Mouse (Mus musculus): ENCODE data around the gene Rab4a.

Gene Rab4a

DNA sequence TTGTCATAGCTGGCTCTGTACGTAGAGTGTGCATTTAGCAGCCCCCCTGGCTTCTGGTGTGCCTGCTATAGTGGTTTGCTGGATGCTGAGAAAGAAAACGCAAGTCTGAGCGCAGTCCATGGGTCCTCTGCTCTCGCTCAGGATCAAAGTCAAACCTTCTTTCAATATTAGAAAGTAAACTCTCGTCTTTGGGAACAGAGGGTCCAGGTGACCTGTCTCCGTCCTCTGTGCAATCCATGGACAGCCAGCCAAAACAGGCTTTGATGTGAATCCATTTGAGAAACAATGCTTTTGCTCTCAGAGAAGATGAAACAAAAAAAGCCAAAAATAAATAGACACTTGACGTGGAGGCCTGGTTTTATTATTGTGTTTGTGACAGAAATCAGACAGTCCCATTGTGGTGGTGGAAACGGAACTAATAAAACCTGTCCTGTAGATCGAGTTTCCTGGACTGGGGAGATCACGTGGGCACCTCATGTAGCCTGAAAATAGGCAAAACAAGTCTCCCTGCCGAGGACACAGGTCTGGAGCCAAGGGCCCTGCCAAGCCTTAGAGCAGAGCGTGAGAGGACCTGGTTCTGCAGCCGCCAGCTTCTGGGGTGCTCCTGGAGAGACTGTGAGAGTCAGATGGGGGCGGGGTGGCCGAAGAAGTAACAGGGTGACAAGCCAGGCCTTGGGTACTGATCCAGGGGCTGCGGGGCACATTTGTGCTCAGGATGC lies 7.5 kb downstream of the Rab4a start:
- no peak for DNase-seq (ENCODE audit: low read depth, low spot score)

DNA sequence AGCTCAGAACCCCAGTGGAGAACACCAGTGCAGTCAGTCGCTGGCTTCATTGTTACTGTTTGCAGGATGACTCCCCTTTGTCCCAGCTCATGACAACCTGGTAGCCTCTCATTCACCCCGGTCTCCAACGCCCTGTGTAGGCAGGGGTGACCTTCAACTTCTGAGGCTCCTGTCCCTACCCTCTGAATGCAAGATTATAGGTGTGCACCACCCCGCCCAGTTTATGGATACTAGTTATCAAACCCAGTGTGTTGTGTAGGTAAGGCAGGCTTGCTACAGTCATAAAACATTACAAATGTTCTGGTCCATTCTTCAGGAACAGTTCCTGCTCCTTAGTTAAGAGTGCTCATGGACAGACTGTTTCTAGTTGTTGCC lies 8.1 kb downstream of the Rab4a start:
- no peak for DNase-seq (ENCODE audit: low read depth, low spot score)

DNA sequence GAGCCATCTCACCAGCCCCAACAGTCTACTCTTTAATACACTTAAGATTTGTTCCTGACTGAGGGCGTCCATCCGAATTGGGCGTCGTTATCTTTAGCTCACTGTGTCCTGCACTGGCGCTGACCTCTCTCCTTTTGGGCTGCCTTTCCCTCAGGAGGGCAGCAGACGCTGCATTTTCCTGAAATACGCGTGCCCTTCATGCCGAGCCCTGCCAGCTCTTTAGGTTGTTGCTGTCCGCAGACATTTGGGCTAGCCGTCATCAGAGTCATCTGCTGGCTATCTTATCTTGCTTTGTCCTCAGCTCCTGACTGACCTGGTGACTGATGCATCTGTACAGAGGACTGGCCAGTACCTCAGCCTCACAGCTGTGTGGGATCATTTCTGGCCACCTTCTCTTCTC lies 9.5 kb downstream of the Rab4a start:
- no peak for DNase-seq (ENCODE audit: low read depth, low spot score)

DNA sequence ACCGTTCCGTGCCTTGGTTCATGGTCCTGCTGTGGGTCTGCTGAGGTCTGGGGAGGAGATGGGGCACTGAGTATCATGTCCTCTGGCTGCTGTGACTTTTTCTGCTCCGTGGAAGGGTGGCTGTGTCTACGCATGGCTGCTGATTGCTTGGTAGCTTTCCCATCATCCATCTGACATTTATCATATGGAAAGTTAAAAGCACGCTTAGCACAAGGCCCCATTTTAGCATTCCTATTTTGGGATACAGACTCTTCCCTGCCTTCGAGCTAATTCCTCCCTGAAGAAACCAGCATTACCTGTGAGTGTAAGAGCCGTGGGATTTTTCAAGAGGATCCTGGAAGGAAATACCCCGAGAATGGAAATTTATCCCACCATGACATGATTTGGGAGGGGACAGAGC lies 11.2 kb downstream of the Rab4a start:
- DNase-seq (ENCODE audit: low read depth, low spot score): no peak

DNA sequence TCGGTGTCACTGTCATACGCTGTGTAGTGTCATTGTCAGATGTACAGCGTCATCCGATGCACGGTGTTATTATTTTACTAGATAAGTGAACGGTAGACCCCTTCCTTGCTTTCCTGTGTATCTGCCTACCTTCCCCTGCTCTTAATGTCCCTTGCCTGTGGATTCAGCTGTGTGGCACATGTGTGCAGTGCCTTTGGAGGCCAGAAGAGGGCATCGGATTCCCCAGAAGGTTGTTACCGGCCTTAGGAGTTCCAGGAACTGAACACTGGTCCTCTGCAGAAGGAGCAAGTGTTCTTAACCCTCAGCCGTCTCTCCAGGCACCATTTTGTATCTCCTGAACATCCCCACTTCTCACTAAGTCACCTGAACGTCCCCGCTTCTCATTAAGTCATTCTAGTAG lies 12.0 kb downstream of the Rab4a start:
- no peak for DNase-seq (ENCODE audit: low read depth, low spot score)

DNA sequence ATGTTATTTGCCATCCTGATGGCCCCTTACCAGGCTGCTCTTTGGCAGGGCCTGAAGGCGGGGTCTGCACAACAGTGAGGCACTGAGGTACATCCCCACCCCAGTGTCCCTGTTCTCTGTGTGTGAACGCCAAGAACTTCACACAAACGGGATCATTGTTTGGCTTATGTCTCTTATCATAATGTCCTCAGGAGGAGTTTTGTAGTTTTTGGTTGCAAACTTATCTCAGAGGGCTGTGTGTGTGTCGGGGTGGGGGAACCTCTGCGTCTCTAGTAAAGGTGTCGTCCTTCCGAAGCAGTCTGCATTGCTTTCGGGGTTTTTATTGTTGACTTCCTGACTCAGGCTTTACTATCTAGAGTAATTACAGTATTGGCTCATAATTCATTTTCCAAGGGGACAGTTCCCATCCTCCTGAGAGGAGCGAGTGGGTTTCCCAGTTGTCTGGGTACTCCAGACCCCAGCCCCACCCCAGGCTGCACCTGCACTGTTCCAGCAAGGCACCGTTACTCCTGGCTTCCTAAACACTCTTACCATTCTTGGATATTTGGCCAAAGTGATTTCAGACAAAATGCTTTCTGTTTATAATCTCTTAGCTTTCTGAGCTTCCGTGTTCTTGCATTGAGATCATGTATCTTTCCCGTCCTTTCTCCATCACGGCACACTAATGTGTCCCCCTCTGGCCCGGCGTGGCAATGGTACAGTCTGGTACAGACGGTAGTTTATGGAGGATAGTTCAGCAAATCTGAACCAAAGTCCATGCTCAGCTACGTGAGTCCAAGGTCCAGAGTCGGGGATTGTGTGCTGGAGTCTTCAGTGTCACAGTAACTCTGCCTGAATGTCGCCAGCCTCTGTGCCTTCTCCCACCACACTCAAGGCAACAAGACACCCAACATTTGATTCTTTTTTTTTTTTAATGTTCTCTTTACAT lies 14.2 kb downstream of the Rab4a start:
- no peak for DNase-seq (ENCODE audit: low read depth, low spot score)

DNA sequence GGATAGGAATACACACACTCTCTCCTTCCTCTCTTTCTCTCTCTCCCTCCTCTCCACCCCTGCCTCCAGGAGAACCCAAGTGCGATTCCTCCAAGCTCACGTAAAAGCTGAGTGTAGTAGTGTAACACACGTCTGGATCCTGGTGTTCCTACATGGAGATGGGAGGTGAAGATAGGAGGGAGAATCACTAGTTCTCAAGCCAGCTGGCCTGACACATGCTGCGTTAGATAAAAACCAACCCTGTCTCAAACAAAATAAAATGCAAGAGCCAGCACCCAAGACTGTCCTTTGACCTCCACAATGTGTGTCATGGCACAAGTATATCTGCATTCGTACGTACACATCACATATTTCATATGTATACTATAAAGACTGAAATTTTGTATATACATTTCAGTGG lies 15.0 kb downstream of the Rab4a start:
- DNase-seq (ENCODE audit: low read depth, low spot score): no peak

DNA sequence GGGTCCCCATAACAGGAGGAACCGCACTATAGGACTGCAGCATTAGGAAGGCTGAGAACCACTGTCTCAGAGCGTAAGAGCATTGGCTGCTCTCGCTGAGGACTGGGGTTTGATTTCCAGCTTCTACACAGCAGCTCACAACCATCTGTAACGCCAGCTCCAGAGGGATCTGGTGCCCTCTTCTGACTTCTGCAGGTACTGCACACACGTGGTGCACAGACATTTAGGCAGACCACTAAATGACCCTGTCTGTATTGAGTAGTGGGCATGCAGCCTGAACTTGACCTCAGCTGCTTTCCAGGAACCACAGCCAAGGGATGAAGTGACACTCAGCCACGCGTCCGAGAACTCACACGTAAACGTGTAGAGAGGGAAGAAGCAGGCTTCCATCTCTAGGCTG lies 17.3 kb downstream of the Rab4a start:
- no peak for DNase-seq (ENCODE audit: low read depth, low spot score)

DNA sequence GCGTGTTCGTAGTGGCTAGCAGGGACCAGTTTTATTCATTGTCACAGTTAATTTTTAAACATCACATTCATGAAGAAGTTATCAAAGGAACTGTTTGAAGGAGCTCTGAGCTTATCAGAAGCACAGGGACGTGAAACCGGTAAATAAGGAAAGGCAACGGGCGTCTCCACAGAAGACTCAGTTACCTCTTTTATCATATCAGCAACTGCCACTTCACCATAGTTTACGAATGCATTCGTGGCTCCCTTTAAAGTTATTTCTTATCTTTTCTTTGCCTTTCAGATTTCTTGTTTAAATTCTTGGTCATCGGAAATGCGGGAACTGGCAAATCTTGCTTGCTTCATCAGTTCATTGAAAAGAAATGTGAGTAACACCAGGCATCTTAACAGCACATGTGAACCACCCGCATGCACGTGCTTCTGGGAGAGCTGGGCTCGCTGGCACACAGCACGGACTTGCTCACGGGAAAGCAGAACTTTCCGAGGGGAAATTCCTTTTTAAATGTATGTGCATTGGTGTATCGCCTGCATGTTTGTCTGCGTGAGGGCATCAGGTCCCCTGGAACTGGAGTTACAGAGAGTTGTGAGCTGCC lies 17.8 kb downstream of the Rab4a start:
- DNase-seq (ENCODE audit: low read depth, low spot score): no peak

DNA sequence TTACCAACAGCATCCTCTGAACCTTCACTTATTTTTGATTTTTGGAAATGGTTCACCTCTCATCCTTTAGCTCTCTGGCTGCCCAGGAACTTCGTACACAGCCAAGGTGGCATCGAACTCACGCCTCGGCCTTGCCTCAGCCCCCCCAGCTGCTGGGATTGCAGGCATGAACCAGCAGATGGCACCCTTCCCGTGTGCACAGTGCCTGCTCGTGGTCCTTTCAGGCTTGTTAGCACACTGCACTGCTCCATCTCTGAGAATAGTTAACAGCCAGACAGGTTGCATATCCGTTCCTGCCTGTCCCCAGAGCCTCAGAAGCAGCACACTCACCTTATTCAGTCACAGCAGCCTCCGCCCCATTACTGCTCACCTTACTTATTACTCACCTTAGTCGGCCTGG lies 20.2 kb downstream of the Rab4a start:
- no peak for DNase-seq (ENCODE audit: low read depth, low spot score)

DNA sequence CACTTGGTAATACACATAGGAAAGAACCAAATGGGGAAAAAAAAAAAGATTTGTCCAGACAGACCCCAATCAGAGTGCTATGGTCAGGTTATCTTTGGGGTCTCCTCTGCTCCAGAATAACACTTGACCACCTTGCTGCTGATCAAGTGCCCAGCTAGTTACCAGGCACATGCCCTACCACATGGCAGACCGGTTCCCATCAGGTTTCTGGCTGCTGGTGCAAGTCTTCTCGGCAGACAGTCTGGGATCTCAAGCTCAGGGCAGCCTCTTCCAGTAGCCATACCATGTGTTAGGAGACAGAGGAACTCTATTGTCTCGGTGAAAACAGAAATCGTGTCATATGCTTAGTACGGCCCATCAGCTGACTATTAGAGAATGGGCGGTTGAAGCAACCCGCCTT lies 21.0 kb downstream of the Rab4a start:
- no peak for DNase-seq (ENCODE audit: low read depth, low spot score)

DNA sequence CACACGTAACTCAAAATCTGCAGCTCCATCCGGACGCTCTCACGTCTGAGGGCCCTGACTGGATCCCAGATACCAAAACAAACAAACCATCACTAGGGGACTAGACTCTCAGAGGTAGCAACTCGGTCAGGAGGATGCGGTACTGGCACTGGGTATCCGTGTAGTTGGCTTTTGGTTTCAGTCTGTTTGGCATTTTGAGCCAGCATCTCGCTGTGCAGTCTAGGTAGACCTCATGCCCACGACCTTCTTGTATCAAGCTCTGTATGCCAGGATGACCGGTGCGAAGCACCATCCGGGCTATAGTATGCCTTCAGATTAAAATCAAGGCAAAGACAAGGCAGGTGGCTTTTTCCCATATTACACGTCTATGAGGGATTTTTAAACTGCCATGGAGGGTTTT lies 21.7 kb downstream of the Rab4a start:
- DNase-seq (ENCODE audit: low read depth, low spot score): no peak

DNA sequence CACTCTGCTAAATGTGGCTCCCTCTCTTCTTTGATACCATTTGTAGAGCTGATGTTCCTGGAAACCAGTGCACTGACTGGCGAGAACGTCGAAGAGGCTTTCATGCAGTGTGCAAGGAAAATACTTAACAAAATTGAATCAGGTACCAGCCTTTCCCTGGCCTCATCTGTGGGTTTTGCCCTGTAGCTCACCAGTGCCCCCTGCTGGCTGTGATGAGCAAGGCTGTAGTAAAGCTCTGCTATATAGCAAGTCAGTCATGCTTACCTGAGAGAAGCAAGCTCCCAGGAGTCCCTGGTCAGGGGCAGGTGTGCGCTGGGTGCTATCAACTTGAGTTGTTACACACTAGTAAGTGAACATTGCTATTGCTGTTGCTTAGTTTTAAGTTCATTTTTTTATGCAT lies 27.0 kb downstream of the Rab4a start:
- DNase-seq (ENCODE audit: low read depth, low spot score): no peak

DNA sequence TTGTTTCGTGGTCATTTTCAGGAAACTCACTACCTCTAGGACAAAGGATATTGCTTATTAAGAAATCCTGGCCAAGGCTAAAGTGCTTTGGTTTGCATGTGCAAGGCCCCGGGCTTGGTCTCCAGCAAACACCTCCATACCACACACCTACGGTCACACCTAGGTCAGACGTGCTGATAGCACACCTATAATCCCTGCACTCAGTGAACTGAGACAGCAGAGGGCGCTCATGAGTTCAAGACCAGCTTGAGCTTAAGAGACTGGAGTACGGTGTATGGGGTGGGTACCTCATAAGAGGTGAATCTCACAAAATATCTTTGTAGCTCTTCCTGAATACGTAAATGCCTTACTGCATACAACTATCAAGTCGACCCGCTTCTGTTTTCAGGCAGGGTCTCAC lies 29.7 kb downstream of the Rab4a start:
- peak; percentile 63 for DNase-seq (ENCODE audit: low read depth, low spot score)

DNA sequence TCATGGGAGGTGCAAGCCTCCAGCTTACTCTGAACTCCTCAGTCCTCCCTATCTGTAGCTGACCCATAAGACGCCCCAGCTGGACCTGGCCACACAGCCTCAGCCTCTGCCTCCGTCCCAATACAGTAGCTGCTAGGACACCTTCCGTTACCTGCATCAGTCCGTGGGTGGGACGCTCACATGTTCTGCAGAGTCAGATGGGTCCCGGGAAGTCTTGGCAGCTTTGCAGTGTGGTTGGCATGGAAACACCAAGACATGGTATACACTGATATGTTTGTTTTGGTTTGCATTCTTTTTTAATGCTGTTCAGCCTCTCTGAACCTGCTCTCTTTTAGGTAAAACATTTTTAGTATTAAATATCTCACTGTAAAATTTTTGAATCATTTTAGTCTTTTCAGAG lies 30.6 kb downstream of the Rab4a start:
- no peak for DNase-seq (ENCODE audit: low read depth, low spot score)

DNA sequence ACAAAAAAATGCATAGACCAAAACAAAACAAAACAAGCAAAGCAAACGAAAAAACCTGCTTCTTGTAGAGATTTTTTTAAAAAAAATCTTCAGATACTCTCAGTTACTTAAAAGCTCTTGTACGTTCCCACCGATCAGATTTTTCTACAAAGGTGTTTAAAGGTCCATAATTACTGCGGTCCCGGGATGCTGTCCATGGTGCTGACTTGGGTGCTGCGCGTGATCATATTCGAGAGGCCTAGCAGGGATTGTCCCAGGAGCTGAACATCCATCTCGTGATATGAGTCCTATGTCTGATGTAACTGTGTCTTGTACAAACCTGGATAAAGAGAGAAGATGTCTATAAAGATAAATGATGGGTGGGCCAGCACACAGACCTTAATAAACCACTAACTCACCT lies 32.7 kb downstream of the Rab4a start:
- DNase-seq (ENCODE audit: low read depth, low spot score): peak; percentile 57

DNA sequence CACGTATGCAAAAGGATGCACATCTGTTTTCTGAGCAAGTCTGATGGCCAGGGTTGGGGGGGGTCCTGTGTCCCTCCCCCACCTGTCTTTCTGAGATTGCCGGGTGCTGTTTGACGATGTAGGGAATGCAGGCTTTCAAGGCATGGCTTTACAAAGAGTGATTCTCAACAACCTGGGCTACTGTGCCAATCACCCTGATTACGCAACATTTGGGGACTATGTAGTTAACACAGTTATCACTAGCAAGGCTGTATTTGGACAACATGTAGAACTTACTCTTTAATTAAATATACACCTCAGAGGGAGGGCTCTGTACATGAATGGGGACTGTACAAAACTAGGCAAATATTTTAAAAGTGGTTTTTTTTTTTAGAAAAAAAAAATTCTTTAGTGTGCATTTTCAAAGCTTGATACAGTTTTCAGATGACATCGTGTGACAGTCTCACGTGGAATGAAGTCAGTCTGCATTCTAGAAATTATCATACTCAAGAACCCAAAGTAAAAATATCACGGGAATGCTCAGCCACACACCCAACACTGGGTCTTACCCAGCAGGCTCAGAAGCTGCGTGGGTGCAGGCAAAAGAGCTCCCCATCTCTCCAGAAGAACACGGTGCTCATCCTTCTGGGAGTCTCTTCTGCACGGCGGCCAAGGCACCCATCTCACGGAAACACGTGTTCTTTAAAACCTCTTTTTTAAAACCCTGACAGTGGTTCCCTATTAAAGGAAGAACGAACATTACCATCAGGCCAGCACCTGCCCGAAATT lies 35.0 kb downstream of the Rab4a start:
- DNase-seq (ENCODE audit: low read depth, low spot score): no peak

DNA sequence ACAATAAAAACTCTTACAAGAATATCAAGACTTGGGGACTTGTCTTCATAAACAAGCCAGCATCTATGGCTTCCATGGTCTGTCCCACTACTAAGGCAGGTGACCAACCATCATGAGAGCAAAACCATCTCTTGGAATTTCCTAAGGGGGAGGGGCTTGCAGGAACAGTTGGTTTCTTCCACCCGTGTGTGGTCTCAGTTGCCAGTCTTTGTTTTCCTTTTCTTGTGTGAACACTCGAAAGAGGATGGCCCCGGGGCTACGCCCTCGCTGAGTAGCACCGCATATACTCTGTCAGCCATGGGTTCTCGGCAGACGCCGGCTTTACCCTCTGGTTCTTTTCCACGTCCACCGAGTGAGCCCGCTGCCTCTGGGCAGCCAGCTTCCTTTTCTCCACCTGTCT lies 36.3 kb downstream of the Rab4a start:
- no peak for DNase-seq (ENCODE audit: low read depth, low spot score)

DNA sequence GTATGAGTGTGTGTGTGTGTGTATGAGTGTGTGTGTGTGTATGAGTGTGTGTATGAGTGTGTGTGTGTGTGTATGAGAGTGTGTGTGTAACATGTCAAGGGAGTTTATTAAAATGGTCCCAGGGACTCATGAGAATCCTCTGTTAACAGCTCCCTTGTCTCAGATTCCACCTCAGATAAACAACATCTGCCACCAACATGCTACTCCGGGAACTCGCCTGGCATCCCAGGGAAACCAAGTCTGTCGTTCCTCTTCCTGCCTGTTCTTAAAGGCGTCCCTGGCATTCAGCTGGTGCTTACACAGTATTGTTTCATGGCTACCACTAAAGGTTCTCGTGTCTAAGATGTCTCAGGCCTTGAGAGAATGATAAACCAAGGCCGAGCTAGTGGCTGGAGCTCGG lies 38.6 kb downstream of the Rab4a start:
- DNase-seq (ENCODE audit: low read depth, low spot score): no peak

DNA sequence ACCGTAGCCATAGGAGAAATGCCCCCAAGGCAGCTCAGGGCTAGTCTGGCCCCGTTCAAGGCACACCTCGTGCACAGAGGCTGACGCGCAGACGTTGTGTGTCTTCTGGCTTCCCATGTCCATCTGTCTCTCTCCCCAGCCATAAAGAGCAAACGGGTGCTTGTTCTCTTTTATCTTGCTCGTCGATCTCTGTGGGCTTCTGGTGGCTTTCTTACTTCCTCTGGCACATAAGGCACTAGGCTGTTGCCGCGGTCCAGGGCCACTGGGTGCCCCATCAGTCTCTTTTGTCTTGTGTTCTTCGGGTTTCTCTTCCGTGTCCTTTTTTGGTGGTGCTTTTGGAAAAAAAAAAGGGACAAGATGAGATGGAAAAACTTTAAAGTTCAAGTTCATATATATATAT lies 39.3 kb downstream of the Rab4a start:
- DNase-seq (ENCODE audit: low read depth, low spot score): no peak

DNA sequence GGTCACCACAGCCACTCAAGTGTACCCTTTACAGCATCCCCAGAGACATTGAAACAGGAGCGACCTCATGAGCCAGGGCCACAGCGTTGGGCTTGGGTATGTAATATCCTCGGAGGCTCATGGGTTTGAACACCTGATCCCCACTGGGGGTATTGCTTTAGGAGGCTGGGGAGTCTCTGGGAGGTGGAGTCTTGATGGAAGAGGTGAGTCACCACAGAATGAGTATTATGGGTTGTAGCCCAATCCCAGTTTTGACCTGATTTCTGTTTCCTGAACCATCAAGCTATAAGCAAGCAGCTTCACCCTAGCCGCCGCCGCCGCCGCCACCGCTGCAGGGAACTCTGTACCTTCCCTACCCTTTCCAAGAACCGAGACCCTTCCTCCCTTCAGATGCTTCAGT lies 40.2 kb downstream of the Rab4a start:
- DNase-seq (ENCODE audit: low read depth, low spot score): no peak

DNA sequence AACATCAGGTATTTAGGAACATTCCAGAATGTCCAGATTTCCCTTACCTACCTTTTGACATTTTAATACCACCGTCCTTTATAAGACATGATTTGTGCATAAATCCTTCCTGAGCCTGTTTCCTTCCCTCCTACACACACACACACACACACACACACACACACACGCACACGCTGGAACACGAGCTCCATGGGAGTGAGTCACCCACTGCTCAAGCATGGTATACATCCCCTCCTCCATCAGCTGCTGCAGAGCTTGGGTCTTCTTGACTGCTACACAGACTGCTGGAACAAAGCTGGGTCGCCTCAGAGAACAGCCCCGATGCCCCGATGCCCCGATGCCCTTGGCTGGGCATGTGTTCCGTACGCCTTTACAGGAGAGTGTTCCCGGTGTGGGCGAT lies 40.7 kb downstream of the Rab4a start:
- no peak for DNase-seq (ENCODE audit: low read depth, low spot score)

Data from mesoderm, embryonic 11.5 days (tissue).